Mouse (Mus musculus) heart, embryonic 11.5 days (tissue): ENCODE results near the gene Hoxa6. TPM values are rescaled to one million over a fixed set of nuclear protein-coding genes. Genes with fewer than 3 reads are reported as not detected.

Experiments
- ATAC-seq: fragments of 200-750 bp; cut with Nextera tagmentation; replicated peaks from 2 replicates; pipeline ENCODE4 v1.8.0; 2017; ENCODE audit warnings: moderate library complexity; ENCODE audit not compliant: insufficient number of reproducible peaks, low FRiP score, low TSS enrichment
- H3K27ac ChIP-seq: fragments of 300-500 bp; sonication (generic); 2 replicates; pipeline ENCODE4 v1.5.1; 2014; ENCODE audit warnings: mild to moderate bottlenecking, low read depth, low read length
- H3K27me3 ChIP-seq: fragments of 300-500 bp; sonication (generic); 2 replicates; pipeline ENCODE4 v1.6.1; 2014; ENCODE audit warnings: mild to moderate bottlenecking, low read length, mixed read lengths; ENCODE audit not compliant: control insufficient read depth, insufficient read depth
- H3K36me3 ChIP-seq: fragments of 300-500 bp; sonication (generic); 2 replicates; pipeline ENCODE4 v1.6.1; 2014; ENCODE audit warnings: mild to moderate bottlenecking, low read length, moderate library complexity, mixed read lengths; ENCODE audit not compliant: control insufficient read depth, insufficient read depth
- H3K4me1 ChIP-seq: fragments of 300-500 bp; sonication (generic); 2 replicates; pipeline ENCODE4 v1.6.1; 2014; ENCODE audit warnings: low read length; ENCODE audit not compliant: control insufficient read depth, insufficient read depth
- H3K4me2 ChIP-seq: fragments of 300-500 bp; sonication (generic); 2 replicates; pipeline ENCODE4 v1.6.1; 2014; ENCODE audit warnings: mild to moderate bottlenecking, moderate library complexity
- H3K4me3 ChIP-seq: fragments of 300-500 bp; sonication (generic); 2 replicates; pipeline ENCODE4 v1.5.1; 2014; ENCODE audit warnings: low read depth, low read length
- H3K9ac ChIP-seq: fragments of 300-500 bp; sonication (generic); 2 replicates; pipeline ENCODE4 v1.6.1; 2014; ENCODE audit warnings: mild to moderate bottlenecking, low read depth, low read length, moderate library complexity
- H3K9me3 ChIP-seq: fragments of 300-500 bp; sonication (generic); replicated peaks from 2 replicates; pipeline ENCODE4 v1.6.1; 2016; ENCODE audit warnings: low read length; ENCODE audit not compliant: control insufficient read depth
- WGBS: fragments of 180-500 bp; shearing (Covaris S2); extraction: QIAGEN DNeasy Blood & Tissue Kit; methylation state at CpG from one replicate; pipeline ENCODE4 v1.1.7; 2014; ENCODE audit not compliant: insufficient replicate concordance; 5-methylcytosine and 5-hydroxymethylcytosine counted together
- polyA plus RNA-seq: library from polyadenylated mRNA; unstranded; fragments of >200 nt; fragmentation: Nextera tagmentation; extraction: Ambion mirVana; gene quantifications from 2 replicates; pipeline ENCODE4 v1.2.1, GENCODE M21; 2014

Hoxa6 gene
- polyA plus RNA-seq, 1 experiment from 2014 or later, result not detected

- Histone ChIP-seq H3K36me3 (no peaks in the 10 kb centered on the region), H3K4me1 (peaks cover 11% of the 10 kb centered on the region; the same call in 1 of the 2 replicates), H3K4me2 (peak overlapping the region; percentile 78), H3K27me3 (peaks cover 97% of the 10 kb centered on the region), H3K9me3 (no peaks in the 10 kb centered on the region), H3K27ac (no peak overlapping the region), H3K4me3 (peak overlapping the region; percentile 53; the same call in 1 of the 2 replicates), H3K9ac (0 out of 2 replicates have a peak overlapping the region, but pooled peaks have one; percentile 22)
- ATAC-seq, result no peak
- WGBS, result 1% methylated on average over 23 of the region's 23 CpGs
Measured at GRCm38 (mm10) chr6:52190410-52190809, 18.1 kb downstream of the Hoxa6 start.

GRCm38 (mm10) chr6:52189909-52190308 lies 18.6 kb downstream of the Hoxa6 start:
- H3K9ac ChIP-seq, result no peak overlapping the region
- peaks cover 11% of the 10 kb centered on the region; the same call in 1 of the 2 replicates for H3K4me1 ChIP-seq
- peaks cover 98% of the 10 kb centered on the region for H3K27me3 ChIP-seq
- no peak overlapping the region for H3K4me2 ChIP-seq
- no peak overlapping the region for H3K27ac ChIP-seq
- H3K36me3 ChIP-seq, result no peaks in the 10 kb centered on the region
- WGBS, result 6% methylated on average over 8 of the region's 8 CpGs
- ATAC-seq, result no peak
- H3K4me3 ChIP-seq, result peak overlapping the region; percentile 18; the same call in 1 of the 2 replicates
- H3K9me3 ChIP-seq, result no peaks in the 10 kb centered on the region

GRCm38 (mm10) chr6:52189172-52189591 lies 19.3 kb downstream of the Hoxa6 start:
- H3K4me2 ChIP-seq, result no peak overlapping the region
- no peak overlapping the region for H3K9ac ChIP-seq
- H3K9me3 ChIP-seq, result no peaks in the 10 kb centered on the region
- H3K27me3 ChIP-seq, result peaks cover 98% of the 10 kb centered on the region
- 16% methylated on average over 5 of the region's 5 CpGs for WGBS
- H3K27ac ChIP-seq, result no peak overlapping the region
- ATAC-seq, result no peak
- H3K4me3 ChIP-seq, result no peak overlapping the region
- H3K36me3 ChIP-seq, result no peaks in the 10 kb centered on the region
- peaks cover 11% of the 10 kb centered on the region; the same call in 1 of the 2 replicates for H3K4me1 ChIP-seq

GRCm38 (mm10) chr6:52186500-52186899 lies 22.0 kb downstream of the Hoxa6 start:
- no peak for ATAC-seq
- Histone ChIP-seq H3K36me3 (no peaks in the 10 kb centered on the region), H3K4me2 (no peak overlapping the region), H3K27ac (no peak overlapping the region), H3K4me3 (no peak overlapping the region), H3K27me3 (peaks cover 100% of the 10 kb centered on the region), H3K9ac (no peak overlapping the region), H3K4me1 (peaks cover 4% of the 10 kb centered on the region; the same call in 1 of the 2 replicates), H3K9me3 (no peaks in the 10 kb centered on the region)
- WGBS, result 30% methylated on average over 1 of the region's 1 CpGs

DNA sequence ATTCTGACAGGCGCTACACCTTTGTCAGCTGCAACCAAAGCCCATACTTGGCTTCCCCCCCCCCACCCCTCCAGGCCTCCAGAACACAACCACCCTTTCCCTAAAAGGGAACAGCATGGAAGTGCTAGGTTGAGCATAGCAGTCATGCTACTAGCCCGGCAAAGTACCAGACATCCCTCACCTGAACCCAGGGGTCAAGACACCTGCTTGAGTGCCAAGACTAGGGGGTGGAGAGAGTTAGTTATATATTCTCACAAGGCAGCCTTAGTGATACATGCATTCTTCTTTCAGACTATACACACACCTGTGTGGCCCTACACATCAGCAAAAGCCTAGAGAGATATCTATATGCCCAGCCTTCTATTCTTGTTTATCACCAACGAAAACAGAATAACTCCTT lies 22.7 kb downstream of the Hoxa6 start:
- H3K27me3 ChIP-seq, result peaks cover 100% of the 10 kb centered on the region
- H3K9ac ChIP-seq, result no peak overlapping the region
- 14% methylated on average over 3 of the region's 3 CpGs for WGBS
- no peaks in the 10 kb centered on the region for H3K9me3 ChIP-seq
- no peak overlapping the region for H3K4me2 ChIP-seq
- H3K27ac ChIP-seq, result no peak overlapping the region
- H3K36me3 ChIP-seq, result no peaks in the 10 kb centered on the region
- ATAC-seq, result no peak
- H3K4me3 ChIP-seq, result no peak overlapping the region
- no peaks in the 10 kb centered on the region for H3K4me1 ChIP-seq

DNA sequence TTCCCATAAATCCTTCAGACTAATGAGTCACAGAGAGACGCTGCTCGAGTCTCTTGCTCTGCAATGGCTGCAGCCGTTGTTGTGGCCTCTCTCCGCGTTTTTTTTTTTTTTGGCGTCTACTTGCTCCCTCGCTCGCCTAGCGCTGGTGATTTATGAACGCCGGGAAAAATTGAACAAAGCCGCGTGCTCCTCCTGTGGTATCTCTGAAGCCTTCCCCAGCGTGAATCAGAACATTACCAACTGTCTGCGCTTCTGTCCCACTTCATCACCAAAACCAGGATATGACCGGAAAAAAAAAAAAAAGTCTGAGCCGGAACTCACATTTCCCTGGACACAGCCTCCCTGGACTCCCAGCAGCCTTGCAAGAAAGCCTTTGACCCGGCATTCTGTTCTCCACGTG lies 23.3 kb downstream of the Hoxa6 start:
- ATAC-seq, result no peak
- WGBS, result 2% methylated on average over 19 of the region's 19 CpGs
- Histone ChIP-seq H3K27ac (no peak overlapping the region), H3K4me1 (no peaks in the 10 kb centered on the region), H3K4me2 (peak overlapping the region; percentile 22), H3K9ac (no peak overlapping the region), H3K4me3 (no peak overlapping the region), H3K9me3 (no peaks in the 10 kb centered on the region), H3K36me3 (no peaks in the 10 kb centered on the region), H3K27me3 (peaks cover 100% of the 10 kb centered on the region)

GRCm38 (mm10) chr6:52184668-52185067 lies 23.9 kb downstream of the Hoxa6 start:
- Histone ChIP-seq H3K27ac (no peak overlapping the region), H3K4me1 (no peaks in the 10 kb centered on the region), H3K27me3 (peaks cover 100% of the 10 kb centered on the region), H3K36me3 (no peaks in the 10 kb centered on the region), H3K4me2 (no peak overlapping the region), H3K4me3 (no peak overlapping the region), H3K9me3 (no peaks in the 10 kb centered on the region), H3K9ac (no peak overlapping the region)
- ATAC-seq, result no peak
- 6% methylated on average over 6 of the region's 6 CpGs for WGBS

- no peaks in the 10 kb centered on the region for H3K4me1 ChIP-seq
- no peak overlapping the region for H3K9ac ChIP-seq
- no peaks in the 10 kb centered on the region for H3K9me3 ChIP-seq
- no peak overlapping the region for H3K27ac ChIP-seq
- H3K4me2 ChIP-seq, result no peak overlapping the region
- no peaks in the 10 kb centered on the region for H3K36me3 ChIP-seq
- ATAC-seq, result no peak
- WGBS, result 17% methylated on average over 10 of the region's 10 CpGs
- H3K27me3 ChIP-seq, result peaks cover 100% of the 10 kb centered on the region
- no peak overlapping the region for H3K4me3 ChIP-seq
Measured at GRCm38 (mm10) chr6:52183311-52184080, 25.0 kb downstream of the Hoxa6 start.

DNA sequence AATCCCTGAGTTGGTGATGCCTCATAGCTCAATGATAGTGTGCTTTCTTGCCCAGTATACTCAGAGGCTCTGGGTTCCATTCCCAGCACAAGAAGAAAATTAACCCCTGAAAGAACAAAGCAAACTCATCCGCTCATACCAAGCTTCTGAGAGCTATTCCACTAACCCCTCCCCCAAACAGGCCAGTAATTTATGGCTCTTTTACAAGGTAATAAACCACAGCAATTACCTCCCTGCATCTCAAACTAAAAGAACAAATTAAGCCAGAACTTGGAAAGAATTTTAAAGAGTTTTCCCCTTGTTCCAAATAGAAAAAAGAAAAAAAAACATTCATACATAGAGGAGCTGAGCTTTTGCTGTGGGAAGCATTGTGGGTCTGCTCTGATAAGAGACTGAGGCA lies 25.7 kb downstream of the Hoxa6 start:
- H3K36me3 ChIP-seq, result no peaks in the 10 kb centered on the region
- ATAC-seq, result no peak
- no peaks in the 10 kb centered on the region for H3K4me1 ChIP-seq
- H3K4me2 ChIP-seq, result no peak overlapping the region
- H3K4me3 ChIP-seq, result no peak overlapping the region
- H3K9me3 ChIP-seq, result no peaks in the 10 kb centered on the region
- no peak overlapping the region for H3K27ac ChIP-seq
- peaks cover 99% of the 10 kb centered on the region for H3K27me3 ChIP-seq
- 20% methylated on average over 1 of the region's 1 CpGs for WGBS
- H3K9ac ChIP-seq, result no peak overlapping the region
